Mouse (Mus musculus): ENCODE results near the gene Gpr84. TPM values are rescaled to one million over a fixed set of nuclear protein-coding genes. Genes with fewer than 3 reads are reported as not detected.
A peak's percentile ranks its signal among the peaks of the same experiment; 100 is the strongest.

Gpr84 gene
- polyA plus RNA-seq, 1 experiment from 2014 or later = 0.29 TPM

- H3K27ac ChIP-seq (ENCODE audit: poor library complexity, severe bottlenecking) = no peak overlapping the region
- H3K36me3 ChIP-seq = peaks cover 39% of the 10 kb centered on the region
- no peaks in the 10 kb centered on the region for H3K9me3 ChIP-seq (replicated peaks)
- H3K9ac ChIP-seq = peak overlapping the region; percentile 55; the same call in 1 of the 2 replicates
- no peak overlapping the region for H3K4me3 ChIP-seq
- 82% methylated on average over 5 of the region's 5 CpGs for WGBS
- H3K4me1 ChIP-seq (replicated peaks) = peaks cover 56% of the 10 kb centered on the region
- H3K27me3 ChIP-seq (replicated peaks) = no peaks in the 10 kb centered on the region
- H3K4me2 ChIP-seq = no peak overlapping the region
- ATAC-seq (ENCODE audit: insufficient number of reproducible peaks, low FRiP score) = no peak
Measured at GRCm38 (mm10) chr15:103298861-103299616, 11.4 kb downstream of the Gpr84 start.

GRCm38 (mm10) chr15:103298026-103298425 lies 12.4 kb downstream of the Gpr84 start:
- ATAC-seq (ENCODE audit: insufficient number of reproducible peaks, low FRiP score) = no peak
- H3K36me3 ChIP-seq = peaks cover 49% of the 10 kb centered on the region
- H3K27ac ChIP-seq (ENCODE audit: poor library complexity, severe bottlenecking) = no peak overlapping the region
- H3K9ac ChIP-seq = no peak overlapping the region
- H3K4me1 ChIP-seq (replicated peaks) = peaks cover 46% of the 10 kb centered on the region
- 79% methylated on average over 3 of the region's 3 CpGs for WGBS
- no peaks in the 10 kb centered on the region for H3K9me3 ChIP-seq (replicated peaks)
- no peak overlapping the region for H3K4me3 ChIP-seq
- no peak overlapping the region for H3K4me2 ChIP-seq
- H3K27me3 ChIP-seq (replicated peaks) = no peaks in the 10 kb centered on the region

DNA sequence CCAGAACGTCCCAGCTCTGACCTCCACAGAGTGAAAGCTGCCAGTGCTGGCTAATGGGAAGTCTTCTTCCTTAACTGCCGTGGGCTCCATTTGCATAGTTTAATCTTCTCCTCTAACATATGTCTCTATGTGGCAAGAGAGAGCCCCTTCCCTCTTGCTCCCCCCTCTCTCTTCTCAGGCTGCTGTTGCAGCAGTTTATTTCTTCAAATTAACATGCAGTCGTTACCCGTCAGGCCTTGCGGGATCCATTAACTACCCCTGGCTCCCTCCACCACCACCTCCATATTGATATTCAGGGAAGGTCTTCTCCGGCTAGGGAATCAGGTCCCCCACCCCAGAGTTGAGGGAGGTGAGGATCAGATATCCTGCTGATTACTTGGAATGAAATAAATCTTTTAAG lies 13.1 kb downstream of the Gpr84 start:
- no peaks in the 10 kb centered on the region for H3K27me3 ChIP-seq (replicated peaks)
- ATAC-seq (ENCODE audit: insufficient number of reproducible peaks, low FRiP score) = no peak
- 0 out of 2 replicates have a peak, but pooled peaks cover under 1% of the 10 kb centered on the region for H3K9me3 ChIP-seq (replicated peaks)
- H3K4me3 ChIP-seq = no peak overlapping the region
- no peak overlapping the region for H3K27ac ChIP-seq (ENCODE audit: poor library complexity, severe bottlenecking)
- H3K9ac ChIP-seq = no peak overlapping the region
- peaks cover 56% of the 10 kb centered on the region for H3K36me3 ChIP-seq
- 83% methylated on average over 6 of the region's 6 CpGs for WGBS
- H3K4me2 ChIP-seq = no peak overlapping the region
- peaks cover 39% of the 10 kb centered on the region for H3K4me1 ChIP-seq (replicated peaks)

DNA sequence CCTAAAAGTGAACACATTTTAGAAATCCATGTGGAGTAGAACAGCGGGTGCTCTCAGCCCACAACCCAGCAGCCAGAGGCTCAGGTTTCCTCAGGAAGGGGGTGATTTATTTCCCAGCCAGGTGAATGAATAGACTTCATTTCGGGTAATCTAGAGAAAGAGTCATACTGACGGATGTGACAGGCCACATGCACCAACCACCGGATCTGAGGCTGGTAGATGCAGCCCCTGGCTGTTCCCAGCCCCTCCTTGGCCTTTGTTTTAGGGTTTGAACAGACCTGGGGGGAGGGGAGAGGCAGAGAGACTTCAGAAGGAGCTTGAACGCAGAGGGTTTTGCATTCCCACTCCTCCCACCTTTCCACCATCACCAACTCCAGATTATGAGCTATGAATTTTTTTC lies 14.6 kb downstream of the Gpr84 start:
- 0 out of 2 replicates have a peak, but pooled peaks cover 5% of the 10 kb centered on the region for H3K9me3 ChIP-seq (replicated peaks)
- peaks cover 25% of the 10 kb centered on the region for H3K4me1 ChIP-seq (replicated peaks)
- H3K4me2 ChIP-seq = no peak overlapping the region
- no peak for ATAC-seq (ENCODE audit: insufficient number of reproducible peaks, low FRiP score)
- peaks cover 69% of the 10 kb centered on the region for H3K36me3 ChIP-seq
- WGBS = 34% methylated on average over 5 of the region's 5 CpGs
- H3K27me3 ChIP-seq (replicated peaks) = no peaks in the 10 kb centered on the region
- H3K9ac ChIP-seq = no peak overlapping the region
- no peak overlapping the region for H3K4me3 ChIP-seq
- no peak overlapping the region for H3K27ac ChIP-seq (ENCODE audit: poor library complexity, severe bottlenecking)

- Histone ChIP-seq H3K36me3 (peaks cover 77% of the 10 kb centered on the region), H3K4me1 (replicated peaks) (peaks cover 17% of the 10 kb centered on the region), H3K4me2 (no peak overlapping the region), H3K27me3 (replicated peaks) (no peaks in the 10 kb centered on the region), H3K4me3 (no peak overlapping the region), H3K9me3 (replicated peaks) (0 out of 2 replicates have a peak, but pooled peaks cover 5% of the 10 kb centered on the region), H3K9ac (no peak overlapping the region), H3K27ac (ENCODE audit: poor library complexity, severe bottlenecking) (no peak overlapping the region)
- no peak for ATAC-seq (ENCODE audit: insufficient number of reproducible peaks, low FRiP score)
- 79% methylated on average over 2 of the region's 2 CpGs for WGBS
Measured at GRCm38 (mm10) chr15:103294649-103295048, 15.8 kb downstream of the Gpr84 start.

DNA sequence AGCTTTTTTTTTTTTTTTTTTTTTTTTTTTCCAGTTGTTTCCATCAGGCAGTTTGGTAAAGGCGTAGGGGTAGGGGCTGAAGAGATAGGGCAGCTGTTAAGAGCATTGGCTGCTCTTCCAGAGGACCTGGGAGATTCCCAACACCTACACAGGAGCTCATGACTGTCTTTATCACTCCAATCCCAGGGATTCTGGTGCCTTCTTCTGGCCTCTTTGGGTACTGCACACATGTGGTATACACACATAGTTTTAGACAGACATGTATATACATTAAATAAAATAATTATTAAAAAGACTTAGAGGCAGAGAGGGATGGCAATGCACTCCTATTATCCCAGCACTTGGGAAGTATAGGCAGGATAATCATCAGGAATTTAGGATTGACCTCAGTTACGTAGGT lies 17.0 kb downstream of the Gpr84 start:
- ATAC-seq (ENCODE audit: insufficient number of reproducible peaks, low FRiP score) = no peak
- Histone ChIP-seq H3K27ac (ENCODE audit: poor library complexity, severe bottlenecking) (no peak overlapping the region), H3K36me3 (peaks cover 72% of the 10 kb centered on the region), H3K9me3 (replicated peaks) (0 out of 2 replicates have a peak, but pooled peaks cover 5% of the 10 kb centered on the region), H3K4me2 (no peak overlapping the region), H3K27me3 (replicated peaks) (no peaks in the 10 kb centered on the region), H3K4me1 (replicated peaks) (peaks cover 17% of the 10 kb centered on the region), H3K9ac (no peak overlapping the region), H3K4me3 (no peak overlapping the region)
- WGBS = 93% methylated on average over 2 of the region's 2 CpGs

GRCm38 (mm10) chr15:103292673-103293345 lies 17.6 kb downstream of the Gpr84 start:
- ATAC-seq (ENCODE audit: insufficient number of reproducible peaks, low FRiP score) = no peak
- Histone ChIP-seq H3K36me3 (peaks cover 68% of the 10 kb centered on the region), H3K9me3 (replicated peaks) (0 out of 2 replicates have a peak, but pooled peaks cover 5% of the 10 kb centered on the region), H3K4me1 (replicated peaks) (peaks cover 17% of the 10 kb centered on the region), H3K9ac (no peak overlapping the region), H3K4me3 (no peak overlapping the region), H3K4me2 (no peak overlapping the region), H3K27ac (ENCODE audit: poor library complexity, severe bottlenecking) (no peak overlapping the region), H3K27me3 (replicated peaks) (no peaks in the 10 kb centered on the region)
- 94% methylated on average over 4 of the region's 4 CpGs for WGBS

- Histone ChIP-seq H3K27ac (ENCODE audit: poor library complexity, severe bottlenecking) (no peak overlapping the region), H3K4me3 (no peak overlapping the region), H3K4me1 (replicated peaks) (peaks cover 20% of the 10 kb centered on the region), H3K9ac (no peak overlapping the region), H3K27me3 (replicated peaks) (no peaks in the 10 kb centered on the region), H3K4me2 (no peak overlapping the region), H3K9me3 (replicated peaks) (0 out of 2 replicates have a peak, but pooled peaks cover 5% of the 10 kb centered on the region), H3K36me3 (peaks cover 49% of the 10 kb centered on the region)
- ATAC-seq (ENCODE audit: insufficient number of reproducible peaks, low FRiP score) = no peak
- 92% methylated on average over 9 of the region's 9 CpGs for WGBS
Measured at GRCm38 (mm10) chr15:103290843-103291242, 19.6 kb downstream of the Gpr84 start.

GRCm38 (mm10) chr15:103290417-103290816 lies 20.0 kb downstream of the Gpr84 start:
- H3K27me3 ChIP-seq (replicated peaks) = no peaks in the 10 kb centered on the region
- peaks cover 20% of the 10 kb centered on the region for H3K4me1 ChIP-seq (replicated peaks)
- no peak overlapping the region for H3K27ac ChIP-seq (ENCODE audit: poor library complexity, severe bottlenecking)
- no peak overlapping the region for H3K4me2 ChIP-seq
- H3K36me3 ChIP-seq = peaks cover 47% of the 10 kb centered on the region
- H3K4me3 ChIP-seq = no peak overlapping the region
- 0 out of 2 replicates have a peak, but pooled peaks cover 5% of the 10 kb centered on the region for H3K9me3 ChIP-seq (replicated peaks)
- H3K9ac ChIP-seq = no peak overlapping the region
- ATAC-seq (ENCODE audit: insufficient number of reproducible peaks, low FRiP score) = no peak
- 75% methylated on average over 6 of the region's 6 CpGs for WGBS

DNA sequence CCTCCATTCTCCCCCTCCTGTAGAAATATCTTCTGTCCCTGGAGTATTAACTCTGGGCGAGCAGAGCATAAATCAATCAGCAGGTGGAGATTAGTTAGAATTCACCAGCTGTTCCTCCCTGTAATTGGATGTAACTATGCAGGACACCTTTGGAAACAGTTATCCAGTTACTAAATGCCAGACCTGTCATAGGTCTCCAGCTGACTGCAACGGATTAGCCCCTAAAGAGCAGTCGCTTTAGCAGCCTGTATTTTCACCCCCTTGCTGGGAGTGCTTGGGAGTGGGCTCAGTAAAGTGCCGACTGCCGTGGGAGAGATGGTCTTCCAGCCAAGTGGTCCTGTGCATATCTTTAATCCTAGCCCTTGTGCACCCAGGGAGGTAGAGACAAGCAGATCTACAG lies 20.8 kb downstream of the Gpr84 start:
- Histone ChIP-seq H3K36me3 (peaks cover 45% of the 10 kb centered on the region), H3K9ac (0 out of 2 replicates have a peak overlapping the region, but pooled peaks have one; percentile 31), H3K4me1 (replicated peaks) (peaks cover 27% of the 10 kb centered on the region), H3K9me3 (replicated peaks) (0 out of 2 replicates have a peak, but pooled peaks cover 5% of the 10 kb centered on the region), H3K4me2 (no peak overlapping the region), H3K4me3 (no peak overlapping the region), H3K27ac (ENCODE audit: poor library complexity, severe bottlenecking) (no peak overlapping the region), H3K27me3 (replicated peaks) (no peaks in the 10 kb centered on the region)
- 49% methylated on average over 5 of the region's 5 CpGs for WGBS
- no peak for ATAC-seq (ENCODE audit: insufficient number of reproducible peaks, low FRiP score)

DNA sequence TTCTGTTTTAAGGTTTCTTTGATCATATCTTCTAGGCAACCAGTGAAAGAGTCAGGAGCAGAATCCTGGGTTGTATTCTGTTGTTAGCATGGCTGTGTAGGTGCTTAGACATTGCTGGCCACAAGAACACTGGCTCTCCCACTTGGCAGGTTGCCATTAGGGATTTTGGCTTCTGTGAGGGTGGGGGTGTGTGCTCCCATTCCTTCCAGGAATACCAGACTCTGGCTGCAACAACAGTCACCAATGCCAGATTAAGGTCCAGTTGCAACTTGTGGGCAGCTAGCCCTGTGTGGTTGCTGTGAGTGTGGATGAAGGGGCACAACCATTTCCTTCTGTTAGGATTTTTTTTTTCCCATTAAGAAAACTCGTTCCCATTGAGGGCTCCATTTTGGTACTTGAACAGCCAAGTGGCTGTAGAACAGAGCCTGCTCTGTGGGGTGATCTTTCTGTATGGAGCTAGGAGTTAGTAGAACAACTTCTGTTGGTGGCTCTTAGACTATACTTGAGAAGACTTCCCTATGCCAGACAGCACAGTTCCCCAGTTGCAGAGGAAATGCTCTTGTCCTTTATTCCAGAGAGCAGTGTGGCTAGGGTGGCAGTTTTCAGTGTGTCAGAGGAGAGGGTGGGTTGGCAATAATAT lies 24.5 kb downstream of the Gpr84 start:
- Histone ChIP-seq H3K36me3 (peaks cover 15% of the 10 kb centered on the region), H3K27me3 (replicated peaks) (no peaks in the 10 kb centered on the region), H3K27ac (ENCODE audit: poor library complexity, severe bottlenecking) (peak overlapping the region; percentile 65), H3K9ac (0 out of 2 replicates have a peak overlapping the region, but pooled peaks have one; percentile 8), H3K4me3 (no peak overlapping the region), H3K9me3 (replicated peaks) (no peaks in the 10 kb centered on the region), H3K4me2 (peak overlapping the region; percentile 1; the same call in 1 of the 2 replicates), H3K4me1 (replicated peaks) (peaks cover 30% of the 10 kb centered on the region)
- 50% methylated on average over 1 of the region's 1 CpGs for WGBS
- ATAC-seq (ENCODE audit: insufficient number of reproducible peaks, low FRiP score) = peak; percentile 59; the same call in 1 of the 2 replicates
